Mouse (Mus musculus) heart, embryonic 15.5 days (tissue): Measurements from ENCODE around the gene Chpf2. TPM values are rescaled to one million over a fixed set of nuclear protein-coding genes. Genes with fewer than 3 reads are reported as not detected.

Experiments used
- ATAC-seq: fragments of 200-750 bp; cut with Nextera tagmentation; replicated peaks from 2 replicates; pipeline ENCODE4 v1.8.0; 2017; ENCODE audit warnings: low read depth, moderate TSS enrichment; ENCODE audit not compliant: insufficient number of reproducible peaks, insufficient read depth, low FRiP score
- H3K27ac ChIP-seq: fragments of 300-500 bp; sonication (generic); 2 replicates; pipeline ENCODE4 v1.5.1; 2015; ENCODE audit warnings: mild to moderate bottlenecking, inconsistent platforms
- H3K27me3 ChIP-seq: fragments of 300-500 bp; sonication (generic); 2 replicates; pipeline ENCODE4 v1.6.1; 2015; ENCODE audit warnings: inconsistent platforms
- H3K36me3 ChIP-seq: fragments of 300-500 bp; sonication (generic); 2 replicates; pipeline ENCODE4 v1.6.1; 2015; ENCODE audit warnings: mild to moderate bottlenecking, inconsistent platforms
- H3K4me1 ChIP-seq: fragments of 300-500 bp; sonication (generic); replicated peaks from 2 replicates; pipeline ENCODE4 v1.6.1; 2015; ENCODE audit warnings: inconsistent platforms
- H3K4me2 ChIP-seq: fragments of 300-500 bp; sonication (generic); 2 replicates; pipeline ENCODE4 v1.6.1; 2015; ENCODE audit warnings: inconsistent platforms, mild to moderate bottlenecking, moderate library complexity
- H3K4me3 ChIP-seq: fragments of 300-500 bp; sonication (generic); 2 replicates; pipeline ENCODE4 v1.5.1; 2015; ENCODE audit warnings: mild to moderate bottlenecking, inconsistent platforms
- H3K9ac ChIP-seq: fragments of 300-500 bp; sonication (generic); 2 replicates; pipeline ENCODE4 v1.6.1; 2015; ENCODE audit warnings: mild to moderate bottlenecking, inconsistent platforms
- H3K9me3 ChIP-seq: fragments of 300-500 bp; sonication (generic); replicated peaks from 2 replicates; pipeline ENCODE4 v1.6.1; 2016; ENCODE audit warnings: inconsistent platforms
- WGBS: fragments of 180-500 bp; shearing (Covaris S2); methylation state at CpG from one replicate; pipeline ENCODE4 v1.1.7; 2015; ENCODE audit warnings: mixed read lengths; 5-methylcytosine and 5-hydroxymethylcytosine counted together
- microRNA counts: library from miRNA; unstranded; fragments of <30 nt; microRNA quantifications from one replicate; lab custom pipeline; 2016
- microRNA-seq: library from miRNA; unstranded; fragments of <30 nt; microRNA quantifications from one replicate; pipeline ENCODE4, GENCODE M21; 2016
- polyA plus RNA-seq: library from polyadenylated mRNA; unstranded; fragments of >200 nt; fragmentation: Nextera tagmentation; extraction: Ambion mirVana; gene quantifications from 2 replicates; pipeline ENCODE4 v1.2.1, GENCODE M21; 2015

Gene Chpf2
- polyA plus RNA-seq, 1 experiment from 2014 or later: 13.1 TPM

DNA sequence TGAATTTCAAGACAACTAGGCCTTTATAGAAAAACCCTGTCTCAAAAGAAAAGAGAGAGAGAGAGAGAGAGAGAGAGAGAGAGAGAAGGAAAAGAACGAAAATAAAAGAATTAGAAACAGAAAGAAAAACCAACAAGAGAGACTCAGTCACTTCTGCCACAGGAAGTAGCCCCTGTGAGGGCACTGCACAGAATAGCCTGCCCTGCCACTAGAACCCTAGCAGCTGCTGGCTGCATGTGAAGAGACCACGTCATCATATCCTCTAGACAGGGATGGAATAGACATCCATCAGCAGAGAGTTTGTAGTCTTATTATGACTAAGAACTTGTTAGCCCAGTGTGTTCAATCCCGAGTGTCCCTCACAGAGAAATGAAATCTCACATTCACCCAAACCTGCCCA, 43.2 kb downstream of the Chpf2 start:
- Histone ChIP-seq H3K9me3 (no peaks in the 10 kb centered on the region), H3K9ac (no peak overlapping the region), H3K27me3 (peaks cover 12% of the 10 kb centered on the region), H3K4me3 (no peak overlapping the region), H3K4me1 (peaks cover 3% of the 10 kb centered on the region), H3K4me2 (no peak overlapping the region), H3K27ac (no peak overlapping the region), H3K36me3 (no peaks in the 10 kb centered on the region)
- no peak for ATAC-seq
- 58% methylated on average over 3 of the region's 3 CpGs for WGBS

- Histone ChIP-seq H3K4me3 (no peak overlapping the region), H3K9ac (no peak overlapping the region), H3K27ac (no peak overlapping the region), H3K36me3 (no peaks in the 10 kb centered on the region), H3K4me1 (no peaks in the 10 kb centered on the region), H3K27me3 (no peaks in the 10 kb centered on the region), H3K9me3 (no peaks in the 10 kb centered on the region), H3K4me2 (no peak overlapping the region)
- 52% methylated on average over 1 of the region's 1 CpGs for WGBS
- no peak for ATAC-seq
Measured at GRCm38 (mm10) chr5:24635093-24635492, 48.6 kb downstream of the Chpf2 start.

DNA sequence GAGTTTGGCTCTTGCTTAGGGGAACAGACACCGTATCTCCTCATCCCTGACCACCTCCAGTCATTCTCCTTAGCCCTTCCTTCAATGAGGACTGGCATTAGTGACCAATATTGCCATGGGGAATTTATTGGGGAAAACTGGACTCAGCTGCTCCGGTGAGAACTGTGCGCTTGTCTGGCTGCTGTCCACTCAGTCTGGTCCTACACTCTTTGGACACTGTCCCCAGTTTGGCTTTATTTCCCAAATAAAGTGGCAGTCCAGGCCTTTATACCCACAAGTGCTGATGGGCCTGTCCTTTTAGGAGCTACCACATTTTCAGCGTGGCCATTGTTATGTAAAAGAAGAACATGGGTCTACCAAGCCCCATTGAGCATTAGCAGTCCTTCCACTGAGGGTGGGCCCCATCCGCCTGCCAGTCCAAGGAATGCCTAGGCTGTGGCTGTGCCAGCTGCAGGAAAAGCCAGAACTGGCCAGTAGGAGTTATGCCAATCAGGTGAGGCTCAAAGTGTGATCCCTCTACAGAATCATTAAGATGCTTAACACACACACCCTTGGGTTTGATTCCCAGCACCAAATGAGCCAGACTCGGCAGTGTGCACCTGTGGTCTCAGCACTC, 49.1 kb downstream of the Chpf2 start:
- WGBS: 71% methylated on average over 6 of the region's 6 CpGs
- no peak overlapping the region for H3K4me3 ChIP-seq
- H3K36me3 ChIP-seq: no peaks in the 10 kb centered on the region
- H3K4me2 ChIP-seq: no peak overlapping the region
- H3K9ac ChIP-seq: no peak overlapping the region
- H3K27me3 ChIP-seq: no peaks in the 10 kb centered on the region
- no peaks in the 10 kb centered on the region for H3K9me3 ChIP-seq
- H3K4me1 ChIP-seq: no peaks in the 10 kb centered on the region
- no peak overlapping the region for H3K27ac ChIP-seq
- no peak for ATAC-seq

- no peak overlapping the region for H3K27ac ChIP-seq
- ATAC-seq: no peak
- 69% methylated on average over 4 of the region's 4 CpGs for WGBS
- no peaks in the 10 kb centered on the region for H3K4me1 ChIP-seq
- no peak overlapping the region for H3K9ac ChIP-seq
- H3K27me3 ChIP-seq: no peaks in the 10 kb centered on the region
- no peak overlapping the region for H3K4me2 ChIP-seq
- no peaks in the 10 kb centered on the region for H3K9me3 ChIP-seq
- H3K36me3 ChIP-seq: no peaks in the 10 kb centered on the region
- no peak overlapping the region for H3K4me3 ChIP-seq
Measured at GRCm38 (mm10) chr5:24636987-24637386, 50.4 kb downstream of the Chpf2 start.

DNA sequence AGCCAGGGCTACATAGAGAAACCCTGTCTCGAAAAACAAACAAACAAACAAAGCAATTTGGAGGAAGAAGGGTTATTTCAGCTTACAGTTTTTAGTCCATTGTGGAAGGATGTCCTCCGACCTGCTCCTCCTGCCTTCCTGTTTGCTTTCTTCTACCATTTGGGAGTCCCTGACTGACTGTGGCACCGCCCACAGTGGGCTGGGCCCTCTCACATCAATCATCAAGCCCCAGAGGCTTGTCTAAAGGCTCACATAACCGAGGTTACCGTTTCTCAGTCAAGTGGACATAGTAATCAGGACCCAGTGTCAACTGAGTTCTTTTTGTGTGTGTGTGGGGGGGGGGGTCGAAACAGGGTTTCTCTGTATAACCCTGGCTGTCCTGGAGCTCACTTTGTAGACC, 51.6 kb downstream of the Chpf2 start:
- H3K4me1 ChIP-seq: no peaks in the 10 kb centered on the region
- no peaks in the 10 kb centered on the region for H3K9me3 ChIP-seq
- ATAC-seq: no peak
- no peaks in the 10 kb centered on the region for H3K27me3 ChIP-seq
- H3K4me2 ChIP-seq: no peak overlapping the region
- no peak overlapping the region for H3K9ac ChIP-seq
- no peak overlapping the region for H3K27ac ChIP-seq
- WGBS: 50% methylated on average over 6 of the region's 6 CpGs
- H3K4me3 ChIP-seq: no peak overlapping the region
- H3K36me3 ChIP-seq: no peaks in the 10 kb centered on the region

GRCm38 (mm10) chr5:24639081-24639480, 52.5 kb downstream of the Chpf2 start:
- Histone ChIP-seq H3K4me2 (no peak overlapping the region), H3K4me1 (no peaks in the 10 kb centered on the region), H3K9me3 (no peaks in the 10 kb centered on the region), H3K4me3 (no peak overlapping the region), H3K9ac (no peak overlapping the region), H3K36me3 (no peaks in the 10 kb centered on the region), H3K27me3 (no peaks in the 10 kb centered on the region), H3K27ac (no peak overlapping the region)
- ATAC-seq: no peak
- WGBS: 63% methylated on average over 6 of the region's 6 CpGs

MicroRNA genes within 50 kb of the gene (microRNA counts, 519-probe panel; counts per million panel counts)
- microRNA mmu-miR-671-3p (lab: Ali Mortazavi, UCI): 1,992 counts per million, percentile 21 among the panel's probes with 10 or more counts
- microRNA mmu-miR-671-5p (lab: Ali Mortazavi, UCI): not detected

Small RNA genes within 50 kb of the gene (microRNA-seq; reads per million reads assigned to microRNA genes)
- 355 reads per million, percentile 69 among the genes with 10 or more reads in this experiment for gene Mir671

Other genes with a start within 250 kb of the Chpf2 start
- 21.0 and 27.2 TPM in 2 replicates for gene Kcnh2, start 235.1 kb upstream of the Chpf2 start, polyA plus RNA-seq
- gene Nos3, start 221.9 kb upstream of the Chpf2 start, polyA plus RNA-seq: 27.9 and 30.6 TPM in 2 replicates
- 0.81 and 1.6 TPM in 2 replicates for gene Atg9b, start 194.6 kb upstream of the Chpf2 start, polyA plus RNA-seq
- 54.4 and 70.1 TPM in 2 replicates for gene Abcb8, start 193.1 kb upstream of the Chpf2 start, polyA plus RNA-seq
- gene Asic3, start 173.3 kb upstream of the Chpf2 start, polyA plus RNA-seq: not detected in 2 replicates
- gene Cdk5, start 163.2 kb upstream of the Chpf2 start, polyA plus RNA-seq: 27.5 and 32.5 TPM in 2 replicates
- 25.6 and 30.6 TPM in 2 replicates for gene Slc4a2, start 162.9 kb upstream of the Chpf2 start, polyA plus RNA-seq
- 173 and 188 TPM in 2 replicates for gene Fastk, start 141.5 kb upstream of the Chpf2 start, polyA plus RNA-seq
- gene Tmub1, start 138.9 kb upstream of the Chpf2 start, polyA plus RNA-seq: 17.0 and 20.0 TPM in 2 replicates
- gene Agap3, start 134.6 kb upstream of the Chpf2 start, polyA plus RNA-seq: 27.9 and 35.7 TPM in 2 replicates
- not detected in 2 replicates for gene Gbx1, start 59.5 kb upstream of the Chpf2 start, polyA plus RNA-seq
- gene Asb10, start 45.8 kb upstream of the Chpf2 start, polyA plus RNA-seq: 7.0 and 7.4 TPM in 2 replicates
- 0.09 TPM in 1 of 2 replicates, not detected in the other for gene 4931409K22Rik, start 29.9 kb upstream of the Chpf2 start, polyA plus RNA-seq
- gene Abcf2, start 9.3 kb upstream of the Chpf2 start, polyA plus RNA-seq: 55.7 and 71.7 TPM in 2 replicates
- gene Smarcd3, start 37.7 kb downstream of the Chpf2 start, polyA plus RNA-seq: 50.9 and 57.2 TPM in 2 replicates
- gene Nub1, start 98.8 kb downstream of the Chpf2 start, polyA plus RNA-seq: 21.6 and 28.2 TPM in 2 replicates
- gene Wdr86, start 144.0 kb downstream of the Chpf2 start, polyA plus RNA-seq: 4.6 and 8.1 TPM in 2 replicates
- 2.5 TPM in 1 of 2 replicates, not detected in the other for gene Crygn, start 171.3 kb downstream of the Chpf2 start, polyA plus RNA-seq